Mouse (Mus musculus) kidney, postnatal 0 days (tissue): ENCODE data around the gene Abhd17b. TPM values are rescaled to one million over a fixed set of nuclear protein-coding genes. Genes with fewer than 3 reads are reported as not detected.

Experiments
- ATAC-seq: fragments of 200-750 bp; cut with Nextera tagmentation; replicated peaks from 2 replicates; pipeline ENCODE4 v1.8.0; 2017; ENCODE audit warnings: low read depth, moderate number of reproducible peaks, moderate TSS enrichment, moderate library complexity; ENCODE audit not compliant: low FRiP score
- DNase-seq: peaks from one replicate; pipeline ENCODE4 v3.0.0-alpha.2; 2016; ENCODE audit warnings: low spot score
- H3K27ac ChIP-seq: fragments of 300-500 bp; sonication (generic); 2 replicates; pipeline ENCODE4 v1.5.1; 2014; ENCODE audit warnings: mild to moderate bottlenecking
- H3K27me3 ChIP-seq: fragments of 300-500 bp; sonication (generic); 2 replicates; pipeline ENCODE4 v1.6.1; 2014; ENCODE audit warnings: low read length, mixed read lengths; ENCODE audit not compliant: insufficient read depth
- H3K36me3 ChIP-seq: fragments of 300-500 bp; sonication (generic); 2 replicates; pipeline ENCODE4 v1.6.1; 2014; ENCODE audit warnings: low read length, mixed read lengths; ENCODE audit not compliant: insufficient read depth
- H3K4me1 ChIP-seq: fragments of 300-500 bp; sonication (generic); replicated peaks from 2 replicates; pipeline ENCODE4 v1.6.1; 2014; ENCODE audit warnings: antibody characterized with exemption, low read length, mixed read lengths; ENCODE audit not compliant: insufficient read depth
- H3K4me2 ChIP-seq: fragments of 300-500 bp; sonication (generic); 2 replicates; pipeline ENCODE4 v1.6.1; 2014; ENCODE audit warnings: mild to moderate bottlenecking, low read length, moderate library complexity, mixed read lengths
- H3K4me3 ChIP-seq: fragments of 300-500 bp; sonication (generic); replicated peaks from 2 replicates; pipeline ENCODE4 v1.5.1; 2014; ENCODE audit warnings: low read depth, low read length
- H3K9ac ChIP-seq: fragments of 300-500 bp; sonication (generic); 2 replicates; pipeline ENCODE4 v1.6.1; 2014; ENCODE audit warnings: low read depth, low read length
- H3K9me3 ChIP-seq: fragments of 300-500 bp; sonication (generic); replicated peaks from 2 replicates; pipeline ENCODE4 v1.6.1; 2016; ENCODE audit warnings: low read length, inconsistent platforms, mixed read lengths
- CTCF ChIP-seq: IDR thresholded peaks from 2 replicates; pipeline ENCODE4 v1.5.1; 2016; ENCODE audit warnings: antibody characterized with exemption, low read depth, mild to moderate bottlenecking, moderate library complexity
- WGBS: fragments of 180-500 bp; shearing (Covaris S2); extraction: QIAGEN DNeasy Blood & Tissue Kit; methylation state at CpG from one replicate; pipeline ENCODE4 v1.1.7; 2014; 5-methylcytosine and 5-hydroxymethylcytosine counted together
- polyA plus RNA-seq: library from polyadenylated mRNA; unstranded; fragments of >200 nt; fragmentation: Nextera tagmentation; extraction: Ambion mirVana; gene quantifications from 2 replicates; pipeline ENCODE4 v1.2.1, GENCODE M21; 2015

Abhd17b gene
- polyA plus RNA-seq, 1 experiment from 2014 or later: 45.3 TPM

DNA sequence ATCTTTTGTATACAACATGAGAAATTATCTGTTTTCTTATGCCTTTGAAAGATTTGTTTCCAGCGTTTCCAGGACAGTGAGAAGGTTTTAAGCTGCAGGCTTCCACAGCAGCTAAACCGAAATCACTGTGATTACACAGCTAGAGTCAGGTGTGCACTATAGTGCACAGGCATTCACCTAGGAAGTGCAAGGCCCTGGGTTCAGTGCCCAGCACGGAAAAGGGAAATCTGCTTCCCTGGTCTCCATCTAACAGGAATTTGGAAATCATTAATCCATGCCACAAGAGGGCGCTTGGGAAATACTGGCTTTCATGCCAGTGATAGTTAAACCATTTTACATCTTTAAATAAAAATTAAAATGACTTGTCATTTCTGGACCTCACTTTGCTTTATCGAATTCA lies 81.1 kb downstream of the Abhd17b start:
- Histone ChIP-seq H3K27ac (no peak overlapping the region), H3K4me3 (no peak overlapping the region), H3K9ac (no peak overlapping the region), H3K27me3 (no peaks in the 10 kb centered on the region), H3K9me3 (no peaks in the 10 kb centered on the region), H3K4me2 (no peak overlapping the region), H3K4me1 (no peaks in the 10 kb centered on the region; the same call in 1 of the 2 replicates), H3K36me3 (no peaks in the 10 kb centered on the region)
- WGBS: 34% methylated on average over 5 of the region's 5 CpGs
- DNase-seq: peak; percentile 61
- TF ChIP-seq CTCF: peak; percentile 69
- ATAC-seq: no peak

Other genes with a start within 250 kb of the Abhd17b start
- 0.05 and 0.15 TPM in 2 replicates for gene Gda, start 179.7 kb upstream of the Abhd17b start, polyA plus RNA-seq
- gene 1110059E24Rik, start 209 bp upstream of the Abhd17b start, polyA plus RNA-seq: 57.1 and 59.0 TPM in 2 replicates
- gene Cemip2, start 125.2 kb downstream of the Abhd17b start, polyA plus RNA-seq: 14.1 and 16.3 TPM in 2 replicates